Mouse (Mus musculus): ENCODE measurements at regions not wholly inside any gene's neighbourhood (a gene's known extent, or its start where the extent isn't known, plus 50 kb on each side); places are given as distances from the start of the nearest gene placed in this dataset.

GRCm38 (mm10) chr10:24357636-24358035 is 134.3 kb downstream of the Moxd1 start:
- no peak for DNase-seq (ENCODE audit: low read depth, low spot score)

- no peak for DNase-seq (ENCODE audit: low read depth, low spot score)
Observed at GRCm38 (mm10) chr10:24361424-24361823, 138.1 kb downstream of the Moxd1 start.

- DNase-seq (ENCODE audit: low read depth, low spot score) = no peak
Observed at GRCm38 (mm10) chr10:24365369-24365768, 142.1 kb downstream of the Moxd1 start.

GRCm38 (mm10) chr10:24367010-24367409 is 143.7 kb downstream of the Moxd1 start:
- no peak for DNase-seq (ENCODE audit: low read depth, low spot score)

GRCm38 (mm10) chr10:24373957-24374356 is 150.6 kb downstream of the Moxd1 start:
- no peak for DNase-seq (ENCODE audit: low read depth, low spot score)

- DNase-seq (ENCODE audit: low read depth, low spot score) = no peak
Observed at GRCm38 (mm10) chr10:24379291-24379690, 156.0 kb downstream of the Moxd1 start.

GRCm38 (mm10) chr10:24380478-24381273 is 157.4 kb downstream of the Moxd1 start:
- peak; percentile 23 for DNase-seq (ENCODE audit: low read depth, low spot score)

GRCm38 (mm10) chr10:24381917-24382316 is 158.6 kb downstream of the Moxd1 start:
- DNase-seq (ENCODE audit: low read depth, low spot score) = peak; percentile 24

DNA sequence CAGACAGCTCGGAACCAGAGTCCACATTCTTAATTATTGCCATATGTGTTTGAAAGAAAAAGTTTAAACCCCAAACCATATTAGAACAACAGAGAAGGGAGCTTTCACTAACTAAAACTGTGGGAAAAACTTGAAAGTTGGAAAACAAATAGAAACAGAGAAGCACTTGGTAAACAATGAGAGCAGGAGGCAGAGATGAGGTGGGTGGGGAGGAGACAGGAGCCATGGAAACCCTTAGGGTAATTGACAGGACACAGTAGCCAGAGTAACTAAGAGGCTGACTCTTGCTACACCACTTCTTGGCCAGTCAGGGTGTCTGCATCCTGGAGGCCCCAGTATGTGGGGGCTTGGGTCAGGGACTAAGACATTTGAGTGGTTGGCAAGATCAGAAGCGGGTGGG is 160.7 kb downstream of the Moxd1 start:
- DNase-seq (ENCODE audit: low read depth, low spot score) = no peak

DNA sequence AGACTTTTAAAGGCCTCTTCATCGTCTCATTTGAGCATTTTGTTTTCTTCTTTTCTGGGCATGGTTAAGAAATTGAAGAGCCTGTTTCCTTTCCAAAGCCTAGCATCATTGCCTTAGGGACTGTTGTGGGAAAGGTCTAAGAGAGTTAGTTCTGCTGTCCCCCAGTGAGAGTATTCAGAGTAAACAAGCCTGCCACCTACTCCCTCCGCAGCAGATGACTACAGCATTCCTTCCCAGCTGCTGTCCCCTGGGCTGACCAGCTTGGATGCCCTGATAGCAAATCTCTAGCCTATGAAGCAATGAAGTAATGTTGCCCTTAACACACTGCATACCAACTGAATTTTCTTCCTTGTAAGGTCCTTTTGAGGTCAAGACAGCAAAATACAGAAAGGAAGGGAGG is 164.9 kb downstream of the Moxd1 start:
- DNase-seq (ENCODE audit: low read depth, low spot score) = no peak

DNA sequence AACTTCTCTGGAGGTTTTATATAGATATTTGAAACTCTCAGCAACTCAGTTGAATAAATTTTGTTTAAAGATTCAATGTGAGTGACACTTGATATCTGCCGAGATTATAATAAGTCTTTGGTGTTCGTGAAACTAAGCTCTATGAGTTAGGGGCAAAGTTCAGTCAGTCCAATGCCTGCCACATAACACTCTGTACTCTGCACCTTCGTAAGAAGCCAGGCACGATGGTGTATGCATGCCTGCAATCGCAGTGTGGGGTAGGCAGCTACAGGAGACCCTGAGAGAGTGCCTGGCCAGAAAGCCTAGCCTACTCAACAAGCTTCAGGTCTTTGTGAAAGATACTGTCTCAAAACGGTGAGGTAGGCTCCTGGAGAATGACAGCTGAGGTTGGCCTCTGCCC is 167.7 kb downstream of the Moxd1 start:
- no peak for DNase-seq (ENCODE audit: low read depth, low spot score)

DNA sequence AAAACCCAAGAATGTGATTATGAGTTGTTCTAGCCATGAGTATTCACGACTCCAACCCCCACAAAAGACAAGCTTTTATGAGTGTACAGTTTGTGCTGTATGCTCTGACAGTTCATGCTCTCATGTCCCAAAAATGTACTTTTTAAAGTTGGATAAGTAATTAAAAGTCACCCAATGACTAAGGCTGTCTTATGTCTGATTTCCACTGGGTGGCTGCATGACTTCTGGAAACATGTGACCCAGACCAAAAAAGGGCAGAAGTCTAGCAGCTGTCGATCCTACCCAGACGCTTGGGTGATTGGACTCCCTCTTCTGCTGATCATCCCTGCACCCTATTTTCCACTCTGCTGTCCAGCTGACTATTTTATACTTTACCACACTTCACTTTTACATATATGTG is 168.7 kb downstream of the Moxd1 start:
- DNase-seq (ENCODE audit: low read depth, low spot score) = no peak

- no peak for DNase-seq (ENCODE audit: low read depth, low spot score)
Observed at GRCm38 (mm10) chr10:24395999-24396784, 172.9 kb downstream of the Moxd1 start.

- no peak for DNase-seq (ENCODE audit: low read depth, low spot score)
Observed at GRCm38 (mm10) chr10:24397125-24397524, 173.8 kb downstream of the Moxd1 start.

DNA sequence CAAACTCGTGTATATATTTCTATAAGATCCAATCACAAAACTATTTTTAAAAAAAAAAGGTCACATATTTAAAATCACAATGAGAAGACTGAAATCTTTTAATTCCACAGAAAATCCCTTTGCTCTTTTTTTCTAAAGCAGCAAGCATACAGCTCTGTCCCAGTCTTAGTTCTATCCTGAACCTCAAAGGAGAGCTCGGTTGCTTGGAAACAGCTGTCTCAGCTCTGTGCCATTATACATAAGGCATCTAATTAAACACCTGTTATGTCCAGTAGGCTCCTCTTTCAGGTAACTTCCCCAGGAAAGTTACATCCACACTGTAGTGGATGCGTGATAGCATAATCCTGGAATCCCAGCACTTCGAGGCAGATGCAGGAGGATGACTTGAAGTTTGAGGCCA is 181.5 kb downstream of the Moxd1 start:
- no peak for DNase-seq (ENCODE audit: low read depth, low spot score)

DNA sequence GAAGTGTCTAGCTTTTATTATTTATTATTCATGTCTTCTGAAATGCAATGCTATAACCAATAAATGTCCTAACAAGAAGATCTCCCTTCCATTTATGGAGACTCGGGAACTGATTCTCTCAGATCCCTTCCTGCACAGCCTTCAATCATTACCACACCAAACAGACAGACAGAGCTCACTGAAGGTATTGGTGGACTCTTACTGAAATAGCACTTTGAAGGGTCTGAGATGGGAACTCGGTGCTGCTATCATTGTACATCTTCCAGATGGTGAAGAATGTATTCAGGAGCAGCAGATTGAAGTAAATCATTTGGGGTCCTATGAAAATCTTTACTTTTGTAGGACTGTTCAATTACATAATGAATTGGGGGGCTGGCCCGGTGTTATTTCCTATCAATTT is 183.6 kb downstream of the Moxd1 start:
- DNase-seq (ENCODE audit: low read depth, low spot score) = no peak

DNA sequence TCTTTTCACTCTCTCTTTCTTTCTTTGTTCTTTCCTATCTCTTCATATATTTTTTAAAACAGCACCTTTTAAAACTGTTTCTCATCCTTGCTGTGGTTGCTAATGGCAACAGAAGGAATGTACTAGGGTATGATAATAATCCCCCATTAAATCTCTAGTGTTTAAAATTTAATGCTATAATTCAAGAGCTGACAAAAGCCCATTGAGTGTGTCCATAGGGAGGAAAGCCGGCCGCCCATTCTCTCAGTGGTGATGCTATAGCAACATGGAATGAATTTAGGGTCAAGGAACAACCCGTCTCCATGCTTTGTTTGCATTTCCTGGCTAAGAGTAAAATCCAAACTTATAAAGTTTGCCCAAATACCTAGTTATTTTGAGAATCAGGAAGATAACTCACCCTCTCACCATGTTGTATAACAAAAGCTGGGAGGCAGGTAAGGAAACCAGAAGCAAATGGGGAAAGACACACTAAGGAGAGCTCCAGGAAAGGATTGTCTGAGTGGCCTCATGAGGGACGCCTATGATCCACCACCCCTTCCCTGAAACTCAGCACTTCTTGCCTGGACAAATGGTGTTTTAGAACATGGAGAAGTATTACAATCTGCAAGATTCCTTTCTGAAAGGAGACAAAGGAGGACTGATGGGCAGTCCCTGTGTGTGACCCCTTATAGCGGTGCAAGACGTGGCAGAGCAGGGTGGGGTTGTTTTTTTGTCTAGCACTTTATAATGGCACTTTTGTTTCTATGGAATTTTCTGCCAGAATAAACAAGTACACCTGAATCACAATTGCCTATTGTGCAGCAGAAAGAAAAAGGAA is 184.3 kb downstream of the Moxd1 start:
- no peak for DNase-seq (ENCODE audit: low read depth, low spot score)

DNA sequence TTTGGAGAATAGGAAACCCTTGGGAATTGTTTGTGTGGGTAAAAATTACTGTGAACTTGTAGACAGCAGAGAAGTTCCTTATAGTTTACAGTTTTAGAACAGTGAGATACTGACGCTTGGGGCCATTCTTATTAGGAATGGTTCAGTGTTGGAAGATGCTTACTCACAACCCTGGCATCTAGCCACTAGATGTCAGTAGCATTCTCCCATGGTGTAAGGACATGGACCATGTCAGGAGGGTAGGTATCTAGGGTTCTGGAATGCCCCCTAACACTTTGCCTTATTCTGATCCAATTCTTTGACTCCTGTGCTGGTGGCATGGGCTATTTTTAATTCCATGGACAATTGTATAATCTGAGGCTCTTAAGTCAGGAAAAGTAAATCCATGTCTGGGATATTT is 185.3 kb upstream of the Ccn2 start:
- DNase-seq (ENCODE audit: low read depth, low spot score) = peak; percentile 10

DNA sequence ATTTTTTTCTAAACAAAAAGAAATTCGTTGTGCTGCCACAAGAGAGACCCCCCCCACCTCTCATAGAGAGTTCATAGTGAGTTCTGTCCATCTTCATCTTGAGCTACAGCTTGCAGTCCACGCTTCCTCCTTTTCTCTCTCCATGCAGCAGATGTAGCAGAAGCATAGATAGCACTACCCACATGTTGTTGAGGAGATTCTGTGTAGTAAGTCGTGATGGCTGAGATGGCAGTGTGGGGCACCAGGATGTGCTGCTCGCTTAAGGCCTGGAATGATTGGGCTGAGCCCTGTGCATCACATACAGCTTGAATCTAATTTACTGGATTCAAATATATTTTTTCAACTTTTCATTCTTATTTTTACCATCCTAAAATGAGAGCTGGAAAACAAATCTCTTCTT is 184.4 kb upstream of the Ccn2 start:
- DNase-seq (ENCODE audit: low read depth, low spot score) = no peak

DNA sequence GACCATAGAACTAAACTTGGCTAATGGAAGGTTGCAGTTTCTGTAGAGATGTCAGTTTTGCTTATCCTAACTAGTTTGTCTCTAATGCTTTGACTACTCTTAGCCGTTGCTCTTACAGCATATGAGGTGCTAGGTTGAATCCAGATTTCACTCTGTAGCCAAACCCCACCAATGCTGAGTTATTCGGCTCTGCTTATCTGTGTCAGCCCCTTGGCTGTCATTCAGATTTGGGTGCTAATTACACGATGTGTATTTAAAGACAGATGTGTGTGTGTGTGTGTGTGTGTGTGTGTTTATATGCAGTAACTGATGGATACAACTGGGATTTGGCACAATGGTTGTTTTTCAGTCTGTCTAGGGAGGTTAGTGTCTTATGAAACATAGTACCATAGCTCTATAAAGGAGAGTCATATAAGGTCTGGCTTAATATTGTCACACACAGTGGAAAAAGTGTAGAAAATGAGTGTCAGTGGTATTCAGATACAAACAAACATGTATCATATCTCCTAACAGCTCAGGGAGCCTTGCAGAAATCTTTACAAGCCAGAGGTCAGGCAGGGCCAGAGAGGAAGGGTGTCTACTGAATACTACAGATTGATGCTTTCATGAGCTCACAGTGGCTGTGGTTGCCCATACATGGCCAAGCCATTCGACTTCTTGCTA is 172.6 kb upstream of the Ccn2 start:
- no peak for DNase-seq (ENCODE audit: low read depth, low spot score)

GRCm38 (mm10) chr10:24433737-24434367 is 161.4 kb upstream of the Ccn2 start:
- no peak for DNase-seq (ENCODE audit: low read depth, low spot score)
